Mouse (Mus musculus) ES-Bruce4 (cell line): ENCODE results near the gene Pif1. TPM values are rescaled to one million over a fixed set of nuclear protein-coding genes. Genes with fewer than 3 reads are reported as not detected.

Experiments used
- H3K27ac ChIP-seq: 2 replicates; pipeline ENCODE4 v1.5.1; 2012; ENCODE audit warnings: low read length, inconsistent platforms; ENCODE audit not compliant: insufficient read depth
- H3K27me3 ChIP-seq: 2 replicates; pipeline ENCODE4 v1.6.1; 2012; ENCODE audit warnings: mild to moderate bottlenecking, low read length, inconsistent platforms; ENCODE audit not compliant: control insufficient read depth, poor library complexity, insufficient read depth, severe bottlenecking
- H3K36me3 ChIP-seq: 2 replicates; pipeline ENCODE4 v1.6.1; 2012; ENCODE audit warnings: inconsistent platforms, mild to moderate bottlenecking, low read length, moderate library complexity; ENCODE audit not compliant: control insufficient read depth, poor library complexity, insufficient read depth, severe bottlenecking
- H3K4me1 ChIP-seq: one replicate; pipeline ENCODE4 v1.8.1; 2011; ENCODE audit warnings: low read length; ENCODE audit not compliant: control insufficient read depth, insufficient read depth
- H3K4me3 ChIP-seq: 2 replicates; pipeline ENCODE4 v1.5.1; 2011; ENCODE audit warnings: low read depth, mild to moderate bottlenecking, low read length
- H3K9ac ChIP-seq: 2 replicates; pipeline ENCODE4 v1.6.1; 2012; ENCODE audit warnings: low read depth, mild to moderate bottlenecking, inconsistent platforms; ENCODE audit not compliant: poor library complexity, severe bottlenecking
- H3K9me3 ChIP-seq: replicated peaks from 2 replicates; pipeline ENCODE4 v1.6.1; 2012; ENCODE audit warnings: mild to moderate bottlenecking, low read length, inconsistent platforms; ENCODE audit not compliant: control insufficient read depth, poor library complexity, insufficient read depth, severe bottlenecking
- CTCF ChIP-seq: IDR thresholded peaks from one replicate; pipeline ENCODE4 v1.8.1; 2011; ENCODE audit warnings: low read depth, low read length
- EP300 ChIP-seq: IDR thresholded peaks from 2 replicates; pipeline ENCODE4 v1.6.1; 2011; ENCODE audit warnings: low read depth, low read length; ENCODE audit not compliant: insufficient read depth
- POLR2A ChIP-seq: IDR thresholded peaks from one replicate; pipeline ENCODE4 v1.8.1; 2011; ENCODE audit warnings: low read length; ENCODE audit not compliant: insufficient read depth
- polyA plus RNA-seq: library from polyadenylated mRNA; stranded (reverse); fragments of >200 nt; gene quantifications from 2 replicates; pipeline ENCODE4 v1.2.4, GENCODE M21; 2011; ENCODE audit warnings: low read depth; ENCODE audit not compliant: missing spikeins, insufficient read depth, insufficient read length

Pif1 gene
- polyA plus RNA-seq, 1 experiment: 32.3 TPM

DNA sequence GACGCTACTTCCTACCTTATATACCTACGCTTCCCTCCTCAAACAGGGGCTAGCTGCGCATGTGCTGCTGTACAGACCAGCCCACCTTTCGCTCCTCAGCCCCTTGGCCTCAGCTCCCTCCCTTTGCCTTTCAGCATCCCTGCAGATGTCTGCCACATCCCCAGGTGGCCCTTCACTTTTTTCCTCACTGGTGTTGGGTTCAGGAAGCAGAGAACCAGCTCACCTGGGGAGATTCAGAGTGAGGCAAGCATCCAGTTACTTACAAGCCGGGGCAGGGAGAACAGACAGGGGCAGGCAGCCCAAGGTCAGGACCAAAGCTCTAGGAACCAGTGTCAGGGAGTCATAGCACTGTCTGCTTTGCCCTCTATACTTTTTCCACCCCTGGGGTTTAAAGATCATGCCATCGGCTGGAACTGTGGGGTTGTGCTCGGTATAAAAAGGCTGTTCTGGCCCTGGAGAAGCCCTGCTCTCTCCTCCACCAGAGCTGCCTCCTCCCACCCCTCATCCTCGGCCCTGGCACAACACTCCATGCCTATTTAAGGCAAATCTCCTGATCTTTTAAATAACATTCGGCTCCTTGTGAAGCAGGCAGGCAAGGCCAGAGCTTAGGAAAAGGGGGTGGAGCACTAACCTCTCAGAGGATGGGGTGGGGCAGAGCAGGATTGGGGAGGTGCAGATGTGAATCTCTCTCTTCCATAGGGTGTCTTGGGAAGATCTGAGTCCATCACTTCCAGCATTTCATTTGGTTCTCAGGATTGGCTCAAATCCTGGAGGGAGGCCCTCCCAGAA, 19.6 kb downstream of the Pif1 start:
- Histone ChIP-seq H3K27me3 (no peaks in the 10 kb centered on the region), H3K4me3 (peak overlapping the region; percentile 28), H3K27ac (peak overlapping the region; percentile 90), H3K9me3 (no peaks in the 10 kb centered on the region), H3K9ac (peak overlapping the region; percentile 17), H3K4me1 (peaks cover 2% of the 10 kb centered on the region), H3K36me3 (no peaks in the 10 kb centered on the region)
- TF ChIP-seq CTCF (no peak), EP300 (0 out of 2 replicates have a peak, but pooled peaks have one; percentile 39)

DNA sequence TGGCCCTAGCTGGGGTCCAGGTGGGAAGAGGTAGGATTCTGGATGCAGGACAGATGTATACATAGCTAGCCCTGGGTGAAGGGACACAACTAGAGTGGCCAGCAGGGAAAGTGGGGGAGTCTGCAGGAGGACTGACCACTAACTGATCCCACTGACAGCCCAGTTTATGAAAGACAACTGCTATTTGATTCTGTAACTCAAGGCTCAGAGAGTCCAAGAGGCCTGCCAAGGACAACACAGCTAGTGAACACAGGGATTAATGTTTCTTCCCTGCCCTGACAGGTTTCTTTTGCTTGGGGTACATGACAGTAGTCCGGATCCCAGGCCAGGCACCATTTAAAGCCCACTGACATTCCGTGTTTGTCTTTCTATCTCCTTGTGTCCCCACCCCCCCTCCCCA, 20.2 kb downstream of the Pif1 start:
- H3K4me3 ChIP-seq: 0 out of 2 replicates have a peak overlapping the region, but pooled peaks have one; percentile 28
- no peaks in the 10 kb centered on the region for H3K27me3 ChIP-seq
- H3K9ac ChIP-seq: 0 out of 2 replicates have a peak overlapping the region, but pooled peaks have one; percentile 17
- no peaks in the 10 kb centered on the region for H3K9me3 ChIP-seq
- TF ChIP-seq EP300: no peak
- no peak for TF ChIP-seq CTCF
- no peak for TF ChIP-seq POLR2A
- H3K4me1 ChIP-seq: no peaks in the 10 kb centered on the region
- no peaks in the 10 kb centered on the region for H3K36me3 ChIP-seq
- peak overlapping the region; percentile 90 for H3K27ac ChIP-seq

DNA sequence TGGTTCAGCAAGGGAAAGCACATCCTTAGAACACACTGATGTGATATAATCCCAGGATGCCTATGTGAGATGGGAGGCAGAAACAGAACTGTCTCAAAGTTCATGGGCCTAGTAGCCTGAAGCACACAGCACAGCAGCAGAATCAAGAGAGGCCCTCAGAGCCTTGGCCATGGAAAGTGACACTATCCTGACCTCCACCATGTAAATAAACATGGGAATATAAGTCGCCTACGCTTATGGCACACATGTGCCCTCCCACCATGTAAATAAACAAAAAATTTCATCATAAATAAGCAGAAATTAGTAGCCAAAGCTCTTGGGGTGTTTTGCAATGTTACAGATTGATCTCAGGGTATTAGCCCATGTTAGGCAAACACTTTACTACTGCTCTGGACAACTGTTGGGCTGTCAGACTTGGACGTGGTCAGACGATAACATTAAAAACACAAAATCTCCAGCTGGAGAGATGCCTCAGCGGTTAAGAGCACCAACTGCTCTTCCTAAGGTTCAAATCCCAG, 25.1 kb downstream of the Pif1 start:
- no peak for TF ChIP-seq POLR2A
- TF ChIP-seq EP300: no peak
- TF ChIP-seq CTCF: no peak
- no peak overlapping the region for H3K4me3 ChIP-seq
- H3K9me3 ChIP-seq: no peaks in the 10 kb centered on the region
- no peaks in the 10 kb centered on the region for H3K27me3 ChIP-seq
- peaks cover under 1% of the 10 kb centered on the region for H3K4me1 ChIP-seq
- H3K36me3 ChIP-seq: no peaks in the 10 kb centered on the region
- H3K27ac ChIP-seq: no peak overlapping the region
- no peak overlapping the region for H3K9ac ChIP-seq

DNA sequence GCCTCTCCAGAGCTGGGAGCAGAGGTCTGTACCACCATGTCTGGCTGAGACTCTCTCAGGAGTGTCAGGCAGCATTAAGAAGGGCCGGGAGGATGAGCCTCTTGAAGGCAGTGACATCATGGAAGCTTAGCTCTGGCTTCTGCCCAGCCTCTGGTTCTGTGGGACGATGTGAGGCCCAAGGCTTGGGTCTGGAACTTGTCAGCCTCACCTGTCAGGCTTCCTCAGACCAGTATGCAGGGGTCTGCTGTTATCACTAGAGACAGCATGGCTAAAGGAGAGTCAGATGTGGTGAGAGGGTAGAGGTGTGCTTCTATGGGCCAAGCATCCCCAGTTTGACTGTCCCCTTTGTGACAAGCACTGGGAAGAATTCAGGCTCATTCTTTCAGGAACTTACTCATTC, 26.1 kb downstream of the Pif1 start:
- Histone ChIP-seq H3K4me1 (peaks cover 6% of the 10 kb centered on the region), H3K36me3 (no peaks in the 10 kb centered on the region), H3K27ac (no peak overlapping the region), H3K9ac (no peak overlapping the region), H3K4me3 (no peak overlapping the region), H3K27me3 (no peaks in the 10 kb centered on the region), H3K9me3 (no peaks in the 10 kb centered on the region)
- TF ChIP-seq POLR2A: no peak
- no peak for TF ChIP-seq CTCF
- no peak for TF ChIP-seq EP300

DNA sequence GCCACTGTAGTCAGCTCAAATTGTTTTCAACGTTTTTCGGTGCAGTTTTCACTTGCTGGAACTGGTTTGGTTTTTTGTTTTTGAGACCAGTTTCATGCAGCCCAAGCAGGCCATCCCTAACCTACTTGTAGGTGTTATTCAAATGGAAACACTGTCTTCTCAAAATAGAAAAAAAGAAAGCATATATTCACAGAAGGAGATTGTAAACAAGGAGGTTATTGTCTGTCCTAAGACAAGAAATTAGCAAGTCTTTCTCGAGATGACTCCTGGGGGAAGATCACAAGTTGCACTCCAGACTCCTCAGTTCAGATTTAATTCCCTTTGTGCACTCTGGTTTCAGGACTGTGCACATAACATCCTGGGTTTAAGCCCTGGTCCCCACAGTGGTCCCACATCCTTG, 32.4 kb downstream of the Pif1 start:
- Histone ChIP-seq H3K4me1 (peaks cover 8% of the 10 kb centered on the region), H3K27ac (peak overlapping the region; percentile 95), H3K9ac (no peak overlapping the region), H3K36me3 (no peaks in the 10 kb centered on the region), H3K4me3 (no peak overlapping the region), H3K9me3 (no peaks in the 10 kb centered on the region), H3K27me3 (no peaks in the 10 kb centered on the region)
- TF ChIP-seq EP300 (0 out of 2 replicates have a peak, but pooled peaks have one; percentile 45), POLR2A (no peak), CTCF (no peak)

DNA sequence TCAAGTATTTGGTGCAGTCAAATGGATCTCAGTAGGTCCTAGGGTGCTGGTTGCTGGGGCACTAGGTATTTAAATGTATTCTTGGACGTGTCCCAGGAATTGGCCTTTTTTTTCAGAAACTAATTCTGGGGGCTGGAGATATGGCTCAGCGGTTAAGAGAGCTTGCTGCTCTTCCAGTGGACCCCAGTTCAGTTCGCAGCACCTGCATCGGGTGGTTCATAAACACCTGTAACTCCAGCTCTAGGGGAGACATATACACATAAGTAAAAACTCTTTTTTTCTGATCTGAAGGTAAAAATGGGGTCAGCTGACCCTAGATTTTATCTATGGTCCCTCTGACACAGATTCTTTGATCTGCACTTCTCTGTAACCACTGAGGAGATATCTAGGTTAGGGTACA, 34.2 kb downstream of the Pif1 start:
- Histone ChIP-seq H3K9me3 (no peaks in the 10 kb centered on the region), H3K4me1 (peaks cover 8% of the 10 kb centered on the region), H3K27ac (no peak overlapping the region), H3K27me3 (no peaks in the 10 kb centered on the region), H3K9ac (no peak overlapping the region), H3K4me3 (no peak overlapping the region), H3K36me3 (no peaks in the 10 kb centered on the region)
- no peak for TF ChIP-seq POLR2A
- no peak for TF ChIP-seq CTCF
- TF ChIP-seq EP300: no peak
